Mouse (Mus musculus): ENCODE measurements at regions not wholly inside any gene's neighbourhood (a gene's known extent, or its start where the extent isn't known, plus 50 kb on each side); places are given as distances from the start of the nearest gene placed in this dataset.

DNA sequence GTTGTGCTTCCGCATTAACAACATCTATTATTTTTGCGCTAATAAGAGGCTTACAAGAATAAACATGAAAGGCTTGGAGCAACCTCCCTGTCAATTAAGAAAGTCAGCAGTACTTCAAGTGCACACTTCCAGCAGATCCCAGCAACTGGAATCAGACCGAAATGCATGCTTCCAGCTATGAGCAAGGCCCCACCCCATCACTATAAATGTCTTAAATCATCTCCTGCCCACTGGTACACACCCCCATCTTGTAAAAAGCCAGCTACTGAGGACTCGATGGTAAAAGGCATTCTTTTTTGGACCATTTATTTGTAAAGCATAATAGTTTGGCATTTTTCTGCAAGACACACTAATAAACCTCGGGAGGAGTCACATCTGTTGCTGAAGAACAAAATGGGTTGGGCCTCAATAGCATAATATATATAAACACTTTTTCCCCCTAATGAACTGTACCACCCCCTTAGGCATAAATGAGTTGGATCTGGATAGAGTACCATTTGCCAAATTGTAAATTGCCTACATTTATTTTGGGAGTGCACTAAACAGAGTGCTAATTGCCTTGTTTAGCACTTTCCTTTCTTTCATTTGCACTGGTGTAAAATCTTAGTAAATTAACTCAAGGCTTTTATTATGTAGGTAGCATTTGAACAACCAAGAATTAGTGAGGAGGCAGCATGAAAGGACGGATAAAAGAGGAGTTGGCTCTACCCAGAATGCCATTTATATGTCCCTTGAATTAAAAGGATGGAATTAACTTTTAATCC lies 371.8 kb downstream of the Nr2f2 start:
- no peak for DNase-seq

DNA sequence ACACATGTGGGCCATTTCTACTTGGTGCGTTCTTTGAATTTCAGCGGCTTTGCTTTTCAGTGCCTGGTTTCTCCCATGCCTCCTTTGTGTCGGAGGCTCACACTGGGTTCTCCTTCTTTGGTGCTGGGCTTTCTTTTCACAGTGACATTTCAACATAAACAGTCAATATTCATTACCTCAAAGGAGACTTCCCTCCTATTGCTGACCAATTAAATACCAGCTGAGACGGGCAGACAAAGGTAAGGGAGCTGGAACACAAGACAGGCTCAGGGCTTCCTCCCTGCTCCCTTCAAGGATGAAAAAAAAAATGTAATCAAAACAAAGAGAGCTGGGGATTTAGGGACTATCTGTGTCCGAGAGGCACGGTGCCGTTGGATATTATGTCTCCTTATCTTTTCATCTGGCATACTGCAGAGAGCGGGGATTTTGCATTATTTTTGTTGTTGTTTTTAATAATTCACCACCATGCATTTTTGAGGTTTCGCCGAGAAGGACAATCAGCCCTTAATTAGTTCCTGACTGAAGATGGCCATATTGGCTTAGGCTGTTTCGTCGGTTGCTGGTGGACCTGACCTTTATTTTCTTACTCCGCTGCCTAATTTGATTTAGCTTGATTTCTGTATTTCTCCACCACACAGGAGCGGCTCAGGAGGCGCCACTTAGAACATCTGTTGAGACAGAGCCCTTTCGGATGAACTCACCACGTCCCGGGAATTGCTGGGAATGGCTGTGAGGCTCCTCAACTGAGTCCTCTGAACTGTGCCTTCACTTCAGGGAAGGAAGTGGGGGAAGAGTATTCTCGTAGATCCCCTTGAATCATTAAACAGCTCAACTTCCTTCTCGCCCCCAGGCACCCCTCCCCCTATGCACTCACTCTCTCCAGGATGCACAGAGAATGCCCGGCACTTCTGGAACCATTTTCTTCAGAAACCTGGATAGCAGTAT lies 373.9 kb downstream of the Nr2f2 start:
- DNase-seq = no peak

DNA sequence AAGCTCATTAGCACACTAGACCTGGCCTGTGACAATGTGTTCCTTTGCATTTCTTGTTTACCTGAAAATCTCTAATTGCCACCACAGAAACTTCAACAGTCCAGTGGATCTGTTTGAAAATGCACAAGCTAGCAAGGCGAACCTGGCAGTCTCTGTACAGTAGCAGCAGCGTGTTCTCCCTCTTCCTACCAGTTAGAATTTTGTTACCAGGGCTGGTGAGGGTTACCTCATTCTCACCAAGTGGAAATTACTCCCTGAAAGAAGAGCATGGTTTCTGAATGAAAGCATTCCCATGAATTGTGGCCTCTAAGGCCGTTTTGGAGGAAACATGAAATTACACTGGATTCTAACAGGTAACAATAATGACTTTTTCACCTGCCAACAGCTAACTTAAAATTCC lies 374.6 kb downstream of the Nr2f2 start:
- DNase-seq = no peak

DNA sequence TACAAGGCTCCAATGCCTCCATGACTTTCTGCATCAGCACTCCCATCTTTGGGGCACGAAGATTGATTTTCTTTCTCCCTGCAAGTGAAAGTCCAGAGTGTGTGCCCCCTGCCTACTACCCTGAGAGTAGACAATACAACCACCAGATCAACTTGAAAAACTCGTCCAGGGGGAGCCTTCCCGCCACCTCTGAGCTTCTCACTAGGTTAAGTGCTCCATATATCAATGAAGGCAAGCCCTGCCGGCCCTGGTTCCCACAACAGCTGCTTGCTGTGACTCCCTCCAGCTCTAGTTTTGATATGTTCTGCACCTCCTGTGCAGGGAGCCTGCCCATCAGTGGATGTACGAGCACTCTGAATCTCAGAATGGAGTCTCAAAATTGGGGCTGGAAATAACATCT lies 377.8 kb downstream of the Nr2f2 start:
- DNase-seq = no peak

- no peak for DNase-seq
These were observed 385.2 kb downstream of the Nr2f2 start for GRCm38 (mm10) chr7:69981301-69981700.

DNA sequence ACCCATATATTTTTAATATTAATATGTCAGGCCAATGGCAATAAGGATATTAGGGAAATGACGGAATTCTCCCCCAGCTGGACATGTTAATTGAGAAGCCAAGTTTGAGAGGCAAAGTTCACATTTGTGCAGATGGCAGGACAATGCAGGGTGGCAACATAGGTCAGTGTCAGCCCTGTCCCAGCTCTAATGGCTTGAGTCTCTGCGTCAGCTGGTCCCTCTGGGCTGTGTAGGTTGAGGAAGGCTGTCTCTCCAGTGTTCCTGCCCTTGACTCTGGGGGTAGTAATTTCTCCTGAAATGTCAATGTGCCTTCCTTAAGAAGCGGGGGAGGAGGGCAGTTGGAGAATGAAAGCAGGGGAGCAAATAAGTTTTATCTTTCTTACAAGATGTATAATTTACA lies 390.2 kb downstream of the Nr2f2 start:
- no peak for DNase-seq

DNA sequence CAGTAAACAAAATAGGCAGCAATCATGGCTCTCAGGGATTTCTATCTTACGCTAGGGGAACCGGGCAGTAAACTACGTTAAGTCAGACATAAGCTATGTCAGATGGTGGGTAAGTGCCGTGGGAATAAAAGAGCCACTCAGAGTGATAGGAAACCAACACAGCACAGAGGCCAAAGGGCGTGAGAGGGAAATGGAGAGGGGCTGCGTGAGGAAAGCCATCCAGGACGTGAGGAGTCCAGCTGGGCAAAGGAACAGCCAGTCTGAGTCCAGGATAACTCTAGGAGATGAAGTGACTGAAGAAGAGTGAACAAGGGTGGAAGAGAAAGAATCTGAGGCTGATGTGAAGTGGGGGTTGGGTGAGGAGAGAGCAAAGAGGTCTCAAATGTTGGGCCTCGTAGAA lies 402.5 kb downstream of the Nr2f2 start:
- DNase-seq = no peak

GRCm38 (mm10) chr7:69950221-69950670 lies 416.3 kb downstream of the Nr2f2 start:
- no peak for DNase-seq

GRCm38 (mm10) chr7:69949647-69950121 lies 416.9 kb downstream of the Nr2f2 start:
- peak; percentile 1 for DNase-seq

DNA sequence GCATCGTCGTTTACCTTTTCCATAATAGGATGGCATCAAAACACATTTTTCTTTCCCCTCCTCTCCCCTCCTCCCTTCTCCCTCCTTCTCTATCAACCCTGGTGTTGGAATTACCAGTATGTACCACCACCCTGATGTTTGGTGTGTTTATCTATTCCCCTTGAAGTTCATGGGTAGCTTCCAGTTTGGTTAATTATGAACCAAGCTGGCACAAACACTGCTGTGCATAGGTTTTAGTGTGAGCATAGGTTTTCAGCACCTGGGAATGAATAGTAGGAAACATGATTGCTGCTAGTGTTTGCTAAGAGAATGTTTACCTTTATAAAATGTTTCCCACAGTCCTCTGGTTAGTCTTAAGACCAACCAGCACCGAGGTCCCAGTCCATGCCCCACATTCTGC lies 420.1 kb downstream of the Nr2f2 start:
- no peak for DNase-seq

DNA sequence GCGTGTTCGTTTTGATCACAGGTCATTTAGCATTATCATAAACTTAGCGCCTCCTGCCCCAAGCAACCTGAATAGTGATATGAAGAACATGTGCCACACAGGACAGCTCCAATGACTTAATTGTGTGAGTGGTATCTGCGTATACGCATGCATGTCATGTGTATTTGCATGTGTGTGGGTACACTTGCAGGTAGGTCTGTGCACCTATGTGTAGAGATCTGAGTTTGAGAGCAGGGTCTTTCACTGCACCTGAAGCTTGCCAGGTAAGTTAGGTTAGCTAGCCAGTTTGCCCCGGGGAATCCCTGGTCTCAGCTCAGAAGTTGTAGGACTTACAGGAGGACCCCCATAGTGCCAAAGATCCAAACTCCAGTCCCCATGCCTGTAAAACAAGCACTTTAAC lies 424.7 kb downstream of the Nr2f2 start:
- DNase-seq = no peak

- DNase-seq = no peak
These were observed 441.3 kb downstream of the Nr2f2 start for GRCm38 (mm10) chr7:69925261-69925660.

GRCm38 (mm10) chr7:69924551-69924950 lies 442.0 kb downstream of the Nr2f2 start:
- DNase-seq = no peak

DNA sequence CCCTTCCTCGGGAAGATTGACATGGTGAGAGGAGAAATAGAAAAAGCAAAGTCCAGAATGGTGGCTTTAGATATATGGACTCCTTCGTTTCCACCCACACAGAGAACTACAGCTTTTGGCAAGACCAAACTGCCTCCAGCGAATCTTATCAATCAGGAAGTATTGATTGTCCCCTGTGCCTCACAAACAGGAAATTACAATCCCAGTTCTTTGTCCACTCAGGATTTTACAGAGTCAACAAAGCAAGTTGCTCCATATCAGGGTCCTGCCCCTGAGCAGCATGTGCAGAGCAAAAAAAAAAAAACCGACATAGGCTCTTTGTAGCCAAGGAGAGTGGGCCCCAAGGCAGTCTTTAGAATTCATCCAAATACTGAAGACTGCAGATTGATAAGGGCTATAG lies 454.8 kb downstream of the Nr2f2 start:
- no peak for DNase-seq

DNA sequence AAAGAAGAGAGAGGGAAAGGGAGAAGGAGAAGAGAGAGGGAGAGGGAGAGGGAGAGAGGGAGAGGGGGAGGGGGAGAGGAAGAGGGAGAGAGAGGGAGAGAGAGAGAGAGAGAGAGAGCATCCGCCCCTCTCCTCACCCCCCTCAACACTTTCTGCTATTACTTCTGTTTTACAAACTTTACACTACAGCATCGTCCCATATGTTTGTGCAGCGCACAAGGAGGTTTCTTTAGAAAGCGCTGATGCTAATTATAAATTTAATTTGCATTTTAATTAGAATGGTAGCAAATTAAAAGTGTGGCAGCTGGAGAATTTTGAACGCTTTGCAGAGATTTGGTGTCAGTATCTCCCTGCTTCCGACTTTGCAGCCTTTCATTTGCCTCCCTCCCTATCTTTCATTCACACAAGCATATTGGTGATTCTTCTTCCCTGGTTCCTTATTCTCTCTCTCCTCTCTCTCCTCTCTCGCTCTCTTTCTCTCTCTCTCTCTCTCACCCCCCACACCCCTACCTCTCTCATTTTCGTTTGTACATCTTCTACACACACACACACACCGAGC lies 476.0 kb downstream of the Nr2f2 start:
- no peak for DNase-seq

GRCm38 (mm10) chr7:69888251-69888650 lies 478.3 kb downstream of the Nr2f2 start:
- DNase-seq = no peak

GRCm38 (mm10) chr7:69877031-69877430 lies 489.5 kb downstream of the Nr2f2 start:
- no peak for DNase-seq

GRCm38 (mm10) chr7:69865801-69866200 lies 500.7 kb downstream of the Nr2f2 start:
- DNase-seq = no peak

DNA sequence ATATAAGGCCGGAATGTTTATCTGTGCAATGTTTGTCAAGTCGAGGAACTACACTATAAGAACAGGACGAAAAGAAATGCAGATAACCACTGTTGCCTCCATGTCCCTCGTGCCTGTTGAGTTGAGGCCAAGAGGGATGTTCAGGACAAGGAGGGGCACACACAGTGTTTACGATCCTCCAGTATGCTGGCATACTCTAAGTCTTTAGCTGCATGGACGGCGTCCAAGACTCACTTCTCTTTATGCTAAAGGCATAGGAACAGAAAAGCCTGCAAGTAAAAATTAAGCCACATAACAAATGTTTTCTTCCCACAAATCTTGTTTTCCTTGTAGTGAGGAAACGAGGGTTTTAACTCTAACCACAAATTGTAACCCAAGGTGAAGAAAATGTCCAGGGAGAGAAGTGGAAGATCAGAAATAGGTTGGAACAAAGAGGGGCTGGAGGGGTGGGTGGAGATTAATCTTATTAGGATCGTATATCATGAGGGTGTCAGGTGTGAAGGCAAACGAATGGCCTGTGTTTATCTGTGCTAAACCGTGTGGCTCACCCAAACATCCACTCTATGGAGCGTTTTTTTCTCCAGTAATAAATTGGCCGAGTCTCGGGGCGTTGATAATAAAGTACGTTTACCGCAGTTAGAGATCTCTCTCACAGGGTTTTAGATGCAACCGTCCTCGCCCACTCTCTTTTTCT lies 521.8 kb downstream of the Nr2f2 start:
- no peak for DNase-seq

DNA sequence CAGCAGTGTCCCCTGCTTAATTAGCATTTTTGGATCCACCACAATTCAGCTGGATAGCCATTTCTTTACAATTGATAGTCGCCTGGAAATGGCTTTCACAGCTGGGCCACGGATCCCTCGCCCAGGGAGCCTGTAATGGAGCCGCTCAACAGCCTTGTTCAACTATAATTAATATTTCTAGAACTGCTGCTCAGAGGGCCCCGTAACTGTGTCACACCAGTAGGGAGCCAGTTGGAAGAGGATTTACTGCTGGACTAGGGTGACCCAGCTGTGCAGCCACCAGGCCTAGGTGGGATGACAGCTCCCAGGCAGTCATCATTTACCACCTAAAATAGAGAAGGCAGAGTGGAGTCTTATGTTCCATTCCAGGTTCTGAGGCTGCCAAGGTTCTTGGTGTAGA lies 529.2 kb downstream of the Nr2f2 start:
- no peak for DNase-seq

- no peak for DNase-seq
These were observed 539.3 kb downstream of the Nr2f2 start for GRCm38 (mm10) chr7:69827251-69827650.

DNA sequence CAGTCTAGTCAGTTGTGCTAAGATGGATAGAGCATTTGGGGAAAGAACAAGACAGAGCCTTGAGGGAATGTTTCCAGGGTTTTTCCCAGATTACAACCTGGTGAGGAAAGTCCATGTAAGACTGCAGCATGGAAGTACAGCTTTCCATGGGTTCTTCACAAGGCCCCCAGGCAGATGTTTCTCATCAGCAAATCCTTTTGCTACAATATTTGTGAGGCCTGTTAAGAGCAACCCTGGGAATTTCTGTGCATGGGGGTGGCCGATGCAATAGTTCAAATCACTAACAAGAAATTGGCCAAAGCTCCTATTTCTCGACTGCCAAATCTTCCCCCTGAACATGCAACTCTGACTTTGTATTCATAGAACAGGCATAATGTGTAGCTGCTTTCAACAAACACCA lies 546.0 kb downstream of the Nr2f2 start:
- no peak for DNase-seq

GRCm38 (mm10) chr7:69812301-69812700 lies 554.2 kb downstream of the Nr2f2 start:
- no peak for DNase-seq

Data from cerebellum, adult 11 months (tissue).